Mouse (Mus musculus): ENCODE results near the gene Sox2.

The Sox2 gene

GRCm38 (mm10) chr3:34649726-34650620 lies at the start of gene Sox2:
Sox2 (plus strand) TSS chr3:34650405.
- in situ Hi-C loops (cut with MboI, MseI), result loop anchor here (25.0 kb wide), 2 partner anchors 687 to 688 kb away; no protein-coding TSS in a partner anchor

- in situ Hi-C loops (cut with MboI, MseI), result no loop called here
Measured at GRCm38 (mm10) chr3:34601116-34601515, 49.1 kb upstream of the Sox2 start.

- in situ Hi-C loops (cut with MboI, MseI), result no loop called here
Measured at GRCm38 (mm10) chr3:34614107-34614506, 36.1 kb upstream of the Sox2 start.

GRCm38 (mm10) chr3:34615526-34615925 lies 34.7 kb upstream of the Sox2 start:
- in situ Hi-C loops (cut with MboI, MseI), result no loop called here

GRCm38 (mm10) chr3:34618934-34619333 lies 31.3 kb upstream of the Sox2 start:
- in situ Hi-C loops (cut with MboI, MseI), result no loop called here

GRCm38 (mm10) chr3:34620121-34620520 lies 30.1 kb upstream of the Sox2 start:
- in situ Hi-C loops (cut with MboI, MseI), result loop anchor here (10.0 kb wide), 1 partner anchor 1495 kb away; no protein-coding TSS in a partner anchor

- in situ Hi-C loops (cut with MboI, MseI), result loop anchor here (10.0 to 25.0 kb wide), 2 partner anchors 662 to 1490 kb away; no protein-coding TSS in a partner anchor
Measured at GRCm38 (mm10) chr3:34624721-34625270, 25.4 kb upstream of the Sox2 start.

- in situ Hi-C loops (cut with MboI, MseI), result loop anchor here (10.0 to 25.0 kb wide), 2 partner anchors 664 to 1488 kb away; no protein-coding TSS in a partner anchor
Measured at GRCm38 (mm10) chr3:34626521-34626920, 23.7 kb upstream of the Sox2 start.

- in situ Hi-C loops (cut with MboI, MseI), result loop anchor here (25.0 kb wide), 1 partner anchor 668 kb away; no protein-coding TSS in a partner anchor
Measured at GRCm38 (mm10) chr3:34630031-34630430, 20.2 kb upstream of the Sox2 start.

GRCm38 (mm10) chr3:34630736-34631135 lies 19.5 kb upstream of the Sox2 start:
- in situ Hi-C loops (cut with MboI, MseI), result loop anchor here (25.0 kb wide), 1 partner anchor 668 kb away; no protein-coding TSS in a partner anchor

- in situ Hi-C loops (cut with MboI, MseI), result loop anchor here (25.0 kb wide), 1 partner anchor 675 kb away; no protein-coding TSS in a partner anchor
Measured at GRCm38 (mm10) chr3:34636958-34637357, 13.2 kb upstream of the Sox2 start.

GRCm38 (mm10) chr3:34637481-34637880 lies 12.7 kb upstream of the Sox2 start:
- in situ Hi-C loops (cut with MboI, MseI), result loop anchor here (25.0 kb wide), 1 partner anchor 675 kb away; no protein-coding TSS in a partner anchor

GRCm38 (mm10) chr3:34637926-34638325 lies 12.3 kb upstream of the Sox2 start:
- in situ Hi-C loops (cut with MboI, MseI), result loop anchor here (25.0 kb wide), 1 partner anchor 676 kb away; no protein-coding TSS in a partner anchor

GRCm38 (mm10) chr3:34638344-34638743 lies 11.9 kb upstream of the Sox2 start:
- in situ Hi-C loops (cut with MboI, MseI), result loop anchor here (25.0 kb wide), 1 partner anchor 676 kb away; no protein-coding TSS in a partner anchor

GRCm38 (mm10) chr3:34639031-34639872 lies 11.0 kb upstream of the Sox2 start:
- in situ Hi-C loops (cut with MboI, MseI), result loop anchor here (25.0 kb wide), 1 partner anchor 677 kb away; no protein-coding TSS in a partner anchor

- in situ Hi-C loops (cut with MboI, MseI), result loop anchor here (5.0 to 25.0 kb wide), 2 partner anchors 678 to 842 kb away; no protein-coding TSS in a partner anchor
Measured at GRCm38 (mm10) chr3:34639873-34640270, 10.3 kb upstream of the Sox2 start.

GRCm38 (mm10) chr3:34640276-34640675 lies 9.9 kb upstream of the Sox2 start:
- in situ Hi-C loops (cut with MboI, MseI), result loop anchor here (5.0 to 25.0 kb wide), 2 partner anchors 678 to 842 kb away; no protein-coding TSS in a partner anchor

GRCm38 (mm10) chr3:34640690-34641600 lies 9.3 kb upstream of the Sox2 start:
- in situ Hi-C loops (cut with MboI, MseI), result loop anchor here (5.0 to 25.0 kb wide), 2 partner anchors 679 to 841 kb away; no protein-coding TSS in a partner anchor

- in situ Hi-C loops (cut with MboI, MseI), result loop anchor here (5.0 to 25.0 kb wide), 2 partner anchors 680 to 840 kb away; no protein-coding TSS in a partner anchor
Measured at GRCm38 (mm10) chr3:34641756-34642497, 8.3 kb upstream of the Sox2 start.

Data from T-helper 1 cell (primary cell).